Comparison of ENCODE assay signal across 8 mouse cellular contexts in the genomic region with DNA sequence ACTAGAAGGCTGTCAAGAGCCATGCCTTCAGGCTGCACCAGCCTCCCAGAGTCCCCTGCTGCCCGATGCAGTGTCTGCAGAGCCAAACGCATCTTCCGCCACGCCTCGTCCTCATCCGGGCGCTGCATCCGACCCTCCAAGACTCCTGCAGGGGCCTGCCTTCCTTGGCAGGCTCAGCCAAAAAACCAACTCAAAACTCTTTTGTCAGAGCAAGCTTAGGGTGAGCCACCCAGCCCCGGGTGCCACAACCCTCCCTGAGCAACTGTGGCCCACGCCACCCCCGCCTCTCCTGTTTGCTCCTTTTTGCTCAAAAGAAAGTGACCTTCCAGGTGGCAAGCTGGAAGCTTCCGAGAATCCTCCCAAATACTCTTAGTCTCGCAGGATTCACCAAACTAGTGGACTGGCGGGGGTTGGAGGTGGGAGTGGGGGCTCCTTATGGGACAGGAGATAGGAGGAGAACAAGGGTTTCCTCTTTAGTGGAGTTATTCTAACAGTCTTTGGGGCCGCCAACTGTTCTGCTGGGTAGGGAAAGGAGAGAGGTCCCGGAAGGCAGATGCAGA. TPM values are rescaled to one million over a fixed set of nuclear protein-coding genes. Genes with fewer than 3 reads are reported as not detected.
DNase-seq lines count a peak whose midpoint lies in the region; ATAC-seq and TF ChIP-seq lines count a peak whose summit lies in the region.

No protein-coding gene starts in this region.

- peak overlapping the region; percentile 100 for H3K9ac ChIP-seq in ES-Bruce4 (ENCODE audit: low read depth, poor library complexity, severe bottlenecking)
- peak overlapping the region; percentile 85 for H3K9ac ChIP-seq in heart, embryonic 12.5 days
- H3K9ac ChIP-seq in midbrain, embryonic 15.5 days: peak overlapping the region; percentile 95

- TF ChIP-seq CTCF in ES-Bruce4 (IDR thresholded peaks at IDR 0.05; ENCODE audit: low read depth, low read length): no peak

- ATAC-seq in CD4-positive, CD25-positive, alpha-beta regulatory T cell, adult 4 months: no peak
- no peak for ATAC-seq in heart, embryonic 12.5 days (ENCODE audit: insufficient number of reproducible peaks, low FRiP score)
- peak; percentile 21; the same call in 1 of the 2 replicates for ATAC-seq in midbrain, embryonic 15.5 days (replicated peaks)
- no peak for ATAC-seq in activated CD4-positive, CD25-positive, alpha-beta regulatory T cell, adult 4 months

- TF ChIP-seq POLR2A in ES-Bruce4 (IDR thresholded peaks at IDR 0.05; ENCODE audit: insufficient read depth, low read length): no peak

- H3K36me3 ChIP-seq in ES-Bruce4 (ENCODE audit: control insufficient read depth, insufficient read depth, low read length, poor library complexity, severe bottlenecking): peaks cover 11% of the 10 kb centered on the region
- H3K36me3 ChIP-seq in heart, embryonic 12.5 days: peaks cover 17% of the 10 kb centered on the region
- H3K36me3 ChIP-seq in midbrain, embryonic 15.5 days (replicated peaks): no peaks in the 10 kb centered on the region

- no peaks in the 10 kb centered on the region for H3K4me1 ChIP-seq in ES-Bruce4 (ENCODE audit: control insufficient read depth, insufficient read depth, low read length)
- H3K4me1 ChIP-seq in heart, embryonic 12.5 days (replicated peaks): peaks cover 22% of the 10 kb centered on the region
- peaks cover 36% of the 10 kb centered on the region for H3K4me1 ChIP-seq in midbrain, embryonic 15.5 days

- peak; percentile 32 for DNase-seq in CD4-positive, CD25-positive, alpha-beta regulatory T cell, adult 2 months (ENCODE audit: low read depth, low spot score)
- DNase-seq in cerebellum, postnatal 36 days: peak; percentile 21
- DNase-seq in kidney, postnatal 4 days: peak; percentile 49 to 63

- 17% methylated on average over 16 of the region's 16 CpGs for WGBS in heart, embryonic 12.5 days
- 1% methylated on average over 16 of the region's 16 CpGs for WGBS in midbrain, embryonic 15.5 days

- H3K4me2 ChIP-seq in heart, embryonic 12.5 days: peak overlapping the region; percentile 72
- H3K4me2 ChIP-seq in midbrain, embryonic 15.5 days: peak overlapping the region; percentile 85

- H3K9me3 ChIP-seq in ES-Bruce4 (replicated peaks; ENCODE audit: control insufficient read depth, insufficient read depth, low read length, poor library complexity, severe bottlenecking): peaks cover 7% of the 10 kb centered on the region; the same call in 1 of the 2 replicates
- H3K9me3 ChIP-seq in heart, embryonic 12.5 days (replicated peaks): 0 out of 2 replicates have a peak, but pooled peaks cover 2% of the 10 kb centered on the region
- H3K9me3 ChIP-seq in midbrain, embryonic 15.5 days: no peaks in the 10 kb centered on the region

- H3K27me3 ChIP-seq in ES-Bruce4 (ENCODE audit: control insufficient read depth, insufficient read depth, low read length, poor library complexity, severe bottlenecking): no peaks in the 10 kb centered on the region
- no peaks in the 10 kb centered on the region for H3K27me3 ChIP-seq in heart, embryonic 12.5 days (replicated peaks)
- H3K27me3 ChIP-seq in midbrain, embryonic 15.5 days (replicated peaks): no peaks in the 10 kb centered on the region

- H3K4me3 ChIP-seq in ES-Bruce4 (ENCODE audit: low read depth, low read length): peak overlapping the region; percentile 100
- peak overlapping the region; percentile 63 for H3K4me3 ChIP-seq in heart, embryonic 12.5 days
- peak overlapping the region; percentile 82 for H3K4me3 ChIP-seq in midbrain, embryonic 15.5 days

- TF ChIP-seq EP300 in ES-Bruce4 (IDR thresholded peaks at IDR 0.05; ENCODE audit: insufficient read depth, low read depth, low read length): no peak

- H3K27ac ChIP-seq in ES-Bruce4 (ENCODE audit: insufficient read depth, low read length): no peak overlapping the region
- H3K27ac ChIP-seq in heart, embryonic 12.5 days (ENCODE audit: poor library complexity, severe bottlenecking): peak overlapping the region; percentile 77; the same call in 1 of the 2 replicates
- H3K27ac ChIP-seq in midbrain, embryonic 15.5 days: peak overlapping the region; percentile 90

RNA-seq across cellular contexts. Expression of a gene that starts 1.1 kb away (rescaled TPM):
- 10 to 100 TPM; 36.3 to 40.2 TPM for polyA plus RNA-seq in CD4-positive, CD25-positive, alpha-beta regulatory T cell, adult 4 months (2017; shearing (Covaris generic))
- 41.8 and 47.7 TPM in 2 replicates for polyA plus RNA-seq in ES-Bruce4 (2011; ENCODE audit: insufficient read depth, insufficient read length, low read depth, missing spikeins)
- 24.3 and 24.4 TPM in 2 replicates for polyA plus RNA-seq in heart, embryonic 12.5 days (2016; fragmentation: Nextera tagmentation; extraction: Ambion mirVana)
- polyA plus RNA-seq in midbrain, embryonic 15.5 days (2015; fragmentation: Nextera tagmentation; extraction: Ambion mirVana): 62.9 and 65.2 TPM in 2 replicates
- 10 to 100 TPM; 21.6 to 26.7 TPM for polyA plus RNA-seq in activated CD4-positive, CD25-positive, alpha-beta regulatory T cell, adult 4 months (2017; shearing (Covaris generic))

RNA-seq across cellular contexts. Expression of a gene that starts 3.7 kb away (rescaled TPM):
- 100 to 1,000 TPM; 206 to 437 TPM for polyA plus RNA-seq in CD4-positive, CD25-positive, alpha-beta regulatory T cell, adult 4 months (2017; shearing (Covaris generic))
- 94.2 and 95.2 TPM in 2 replicates for polyA plus RNA-seq in ES-Bruce4 (2011; ENCODE audit: insufficient read depth, insufficient read length, low read depth, missing spikeins)
- 133 and 141 TPM in 2 replicates for polyA plus RNA-seq in heart, embryonic 12.5 days (2016; fragmentation: Nextera tagmentation; extraction: Ambion mirVana)
- polyA plus RNA-seq in midbrain, embryonic 15.5 days (2015; fragmentation: Nextera tagmentation; extraction: Ambion mirVana): 93.5 and 93.8 TPM in 2 replicates
- polyA plus RNA-seq in activated CD4-positive, CD25-positive, alpha-beta regulatory T cell, adult 4 months (2017; shearing (Covaris generic)): 100 to 1,000 TPM; 152 to 296 TPM

RNA-seq across cellular contexts. Expression of a gene that starts 29.9 kb away (rescaled TPM):
- 10 to 100 TPM; 20.5 to 42.3 TPM for polyA plus RNA-seq in CD4-positive, CD25-positive, alpha-beta regulatory T cell, adult 4 months (2017; shearing (Covaris generic))
- 10.3 and 10.5 TPM in 2 replicates for polyA plus RNA-seq in ES-Bruce4 (2011; ENCODE audit: insufficient read depth, insufficient read length, low read depth, missing spikeins)
- polyA plus RNA-seq in heart, embryonic 12.5 days (2016; fragmentation: Nextera tagmentation; extraction: Ambion mirVana): 21.8 and 23.2 TPM in 2 replicates
- polyA plus RNA-seq in midbrain, embryonic 15.5 days (2015; fragmentation: Nextera tagmentation; extraction: Ambion mirVana): 48.6 and 51.4 TPM in 2 replicates
- polyA plus RNA-seq in activated CD4-positive, CD25-positive, alpha-beta regulatory T cell, adult 4 months (2017; shearing (Covaris generic)): 10 to 100 TPM; 24.5 to 30.2 TPM

RNA-seq across cellular contexts. Expression of a gene that starts 33.3 kb away (rescaled TPM):
- 10 to 100 TPM; 55.8 to 74.2 TPM for polyA plus RNA-seq in CD4-positive, CD25-positive, alpha-beta regulatory T cell, adult 4 months (2017; shearing (Covaris generic))
- polyA plus RNA-seq in ES-Bruce4 (2011; ENCODE audit: insufficient read depth, insufficient read length, low read depth, missing spikeins): 55.2 and 63.9 TPM in 2 replicates
- polyA plus RNA-seq in heart, embryonic 12.5 days (2016; fragmentation: Nextera tagmentation; extraction: Ambion mirVana): 30.8 and 34.8 TPM in 2 replicates
- 61.2 and 63.6 TPM in 2 replicates for polyA plus RNA-seq in midbrain, embryonic 15.5 days (2015; fragmentation: Nextera tagmentation; extraction: Ambion mirVana)
- 10 to 100 TPM; 46.8 to 54.5 TPM for polyA plus RNA-seq in activated CD4-positive, CD25-positive, alpha-beta regulatory T cell, adult 4 months (2017; shearing (Covaris generic))

RNA-seq across cellular contexts. Expression of a gene that starts 40.7 kb away (rescaled TPM):
- 1 to 10 TPM in 1 of 2 experiments, under 1 TPM in 1; 0.35 to 1.0 TPM for polyA plus RNA-seq in CD4-positive, CD25-positive, alpha-beta regulatory T cell, adult 4 months (2017; shearing (Covaris generic))
- 0.39 and 1.0 TPM in 2 replicates for polyA plus RNA-seq in ES-Bruce4 (2011; ENCODE audit: insufficient read depth, insufficient read length, low read depth, missing spikeins)
- polyA plus RNA-seq in heart, embryonic 12.5 days (2016; fragmentation: Nextera tagmentation; extraction: Ambion mirVana): 1.4 and 1.7 TPM in 2 replicates
- polyA plus RNA-seq in midbrain, embryonic 15.5 days (2015; fragmentation: Nextera tagmentation; extraction: Ambion mirVana): 5.6 and 6.4 TPM in 2 replicates
- 1 to 10 TPM in 1 of 2 experiments, not detected in 1; 2.7 TPM for polyA plus RNA-seq in activated CD4-positive, CD25-positive, alpha-beta regulatory T cell, adult 4 months (2017; shearing (Covaris generic))
